Mouse (Mus musculus): ENCODE measurements at regions not wholly inside any gene's neighbourhood (a gene's known extent, or its start where the extent isn't known, plus 50 kb on each side); places are given as distances from the start of the nearest gene placed in this dataset.

- peak; percentile 20 for DNase-seq (ENCODE audit: low read depth, low spot score)
These were observed 154.4 kb upstream of the Lmcd1 start for GRCm38 (mm10) chr6:112119180-112119579.

- DNase-seq (ENCODE audit: low read depth, low spot score): peak; percentile 72
These were observed 140.0 kb upstream of the Lmcd1 start for GRCm38 (mm10) chr6:112133522-112133921.

GRCm38 (mm10) chr6:112152535-112153364 is 120.8 kb upstream of the Lmcd1 start:
- DNase-seq (ENCODE audit: low read depth, low spot score): no peak

- DNase-seq (ENCODE audit: low read depth, low spot score): no peak
These were observed 106.1 kb upstream of the Lmcd1 start for GRCm38 (mm10) chr6:112167487-112167886.

- DNase-seq (ENCODE audit: low read depth, low spot score): no peak
These were observed 97.2 kb upstream of the Lmcd1 start for GRCm38 (mm10) chr6:112176344-112176743.

GRCm38 (mm10) chr6:112187636-112188035 is 85.9 kb upstream of the Lmcd1 start:
- no peak for DNase-seq (ENCODE audit: low read depth, low spot score)

GRCm38 (mm10) chr6:112191032-112191431 is 82.5 kb upstream of the Lmcd1 start:
- DNase-seq (ENCODE audit: low read depth, low spot score): no peak

- DNase-seq (ENCODE audit: low read depth, low spot score): peak; percentile 79
These were observed 76.1 kb upstream of the Lmcd1 start for GRCm38 (mm10) chr6:112197445-112197844.

- no peak for DNase-seq (ENCODE audit: low read depth, low spot score)
These were observed 74.3 kb upstream of the Lmcd1 start for GRCm38 (mm10) chr6:112199241-112199640.

- no peak for DNase-seq (ENCODE audit: low read depth, low spot score)
These were observed 71.4 kb upstream of the Lmcd1 start for GRCm38 (mm10) chr6:112202120-112202519.

- peak; percentile 65 for DNase-seq (ENCODE audit: low read depth, low spot score)
These were observed 70.2 kb upstream of the Lmcd1 start for GRCm38 (mm10) chr6:112203321-112203720.

GRCm38 (mm10) chr6:112204956-112205355 is 68.6 kb upstream of the Lmcd1 start:
- DNase-seq (ENCODE audit: low read depth, low spot score): no peak

GRCm38 (mm10) chr6:112205420-112205995 is 68.0 kb upstream of the Lmcd1 start:
- DNase-seq (ENCODE audit: low read depth, low spot score): no peak

GRCm38 (mm10) chr6:112207229-112207628 is 66.3 kb upstream of the Lmcd1 start:
- DNase-seq (ENCODE audit: low read depth, low spot score): no peak

- no peak for DNase-seq (ENCODE audit: low read depth, low spot score)
These were observed 63.2 kb upstream of the Lmcd1 start for GRCm38 (mm10) chr6:112210238-112210950.

GRCm38 (mm10) chr6:112216868-112217267 is 56.7 kb upstream of the Lmcd1 start:
- no peak for DNase-seq (ENCODE audit: low read depth, low spot score)

- no peak for DNase-seq (ENCODE audit: low read depth, low spot score)
These were observed 55.3 kb upstream of the Lmcd1 start for GRCm38 (mm10) chr6:112218248-112218647.

GRCm38 (mm10) chr6:112219641-112220040 is 53.9 kb upstream of the Lmcd1 start:
- DNase-seq (ENCODE audit: low read depth, low spot score): no peak

GRCm38 (mm10) chr6:112220149-112220548 is 53.4 kb upstream of the Lmcd1 start:
- no peak for DNase-seq (ENCODE audit: low read depth, low spot score)

- no peak for DNase-seq (ENCODE audit: low read depth, low spot score)
These were observed 52.2 kb upstream of the Lmcd1 start for GRCm38 (mm10) chr6:112221373-112221772.

GRCm38 (mm10) chr6:112223325-112223724 is 50.2 kb upstream of the Lmcd1 start:
- DNase-seq (ENCODE audit: low read depth, low spot score): no peak
